Mouse (Mus musculus): ENCODE results near the gene P2rx2. TPM values are rescaled to one million over a fixed set of nuclear protein-coding genes. Genes with fewer than 3 reads are reported as not detected.

P2rx2 gene
- polyA plus RNA-seq (2015; fragmentation: Nextera tagmentation; extraction: Ambion mirVana) = 0.26 and 0.74 TPM in 2 replicates

DNA sequence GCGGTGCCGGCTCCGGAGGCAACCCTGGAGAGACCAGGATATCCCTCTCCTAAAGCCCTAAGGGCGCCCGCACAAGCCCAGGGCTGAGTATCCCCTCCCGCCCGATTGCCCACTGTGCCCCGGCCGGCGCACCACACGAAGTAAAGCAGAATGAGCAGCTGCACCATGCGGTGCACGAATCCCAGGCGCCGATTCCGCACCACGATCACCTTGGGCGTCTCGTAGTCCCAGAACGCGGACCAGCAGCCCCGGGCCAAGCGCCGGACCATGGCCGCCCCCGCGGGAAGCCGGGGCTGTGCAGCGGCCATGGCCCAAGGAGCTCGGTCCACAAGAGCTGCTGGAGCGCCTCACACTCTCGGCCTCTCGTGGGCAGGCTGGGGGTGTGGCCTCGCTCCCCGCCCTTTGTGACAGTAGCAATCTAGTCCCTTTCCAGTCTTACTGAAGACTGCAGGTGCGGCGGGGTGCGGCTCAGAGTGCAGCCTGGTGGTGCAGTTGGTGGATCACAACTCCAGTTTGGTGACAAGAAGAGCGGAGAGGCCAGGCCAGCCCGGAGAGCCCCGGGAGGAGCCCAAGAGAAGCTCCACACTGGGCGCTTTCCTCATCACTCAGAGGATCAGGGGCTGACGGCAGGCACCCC, at the start of gene P2rx2:
Gene P2rx2, minus strand, starts transcription at position 565 of the 637 bp plus-strand sequence.

DNA sequence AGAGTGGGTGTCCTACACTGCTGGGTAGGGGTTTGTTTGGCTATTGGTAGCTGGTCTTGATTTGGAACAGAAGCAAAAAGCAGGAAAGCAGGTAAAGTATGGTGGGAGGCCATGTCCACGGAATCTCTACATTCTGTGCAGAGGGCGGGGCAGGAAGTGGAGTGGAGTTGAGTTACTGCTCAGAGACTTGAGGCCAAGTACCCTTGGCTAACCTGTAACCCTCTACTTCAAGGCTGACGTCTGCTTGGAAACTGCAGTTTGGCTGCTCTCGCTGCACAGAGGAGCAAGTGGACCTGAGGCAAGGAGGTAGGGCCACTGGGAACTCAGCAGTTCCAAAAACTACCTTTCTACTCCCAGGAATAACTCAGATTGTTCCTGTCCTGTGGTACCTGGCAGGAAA, 1.5 kb upstream of the P2rx2 start, which contains the start of gene Lrcol1:
Gene Lrcol1, plus strand, starts transcription at position 207 of the 400 bp plus-strand sequence.

Other genes starting within 250 kb of the P2rx2 start
- gene Gm35315, start 248.8 kb downstream of the P2rx2 start, polyA plus RNA-seq (2015; fragmentation: Nextera tagmentation; extraction: Ambion mirVana) = 0.37 and 0.43 TPM in 2 replicates
- gene Plcxd1, start 243.2 kb downstream of the P2rx2 start, polyA plus RNA-seq (2015; fragmentation: Nextera tagmentation; extraction: Ambion mirVana) = 0.47 and 0.60 TPM in 2 replicates
- 18.6 and 20.5 TPM in 2 replicates for gene Gtpbp6, start 235.0 kb downstream of the P2rx2 start, polyA plus RNA-seq (2015; fragmentation: Nextera tagmentation; extraction: Ambion mirVana)
- 2.1 and 2.5 TPM in 2 replicates for gene Zfp605, start 233.1 kb downstream of the P2rx2 start, polyA plus RNA-seq (2015; fragmentation: Nextera tagmentation; extraction: Ambion mirVana)
- gene Chfr, start 207.4 kb downstream of the P2rx2 start, polyA plus RNA-seq (2015; fragmentation: Nextera tagmentation; extraction: Ambion mirVana) = 22.5 and 24.8 TPM in 2 replicates
- 13.4 and 16.5 TPM in 2 replicates for gene Golga3, start 166.5 kb downstream of the P2rx2 start, polyA plus RNA-seq (2015; fragmentation: Nextera tagmentation; extraction: Ambion mirVana)
- 15.9 and 16.1 TPM in 2 replicates for gene Ankle2, start 112.2 kb downstream of the P2rx2 start, polyA plus RNA-seq (2015; fragmentation: Nextera tagmentation; extraction: Ambion mirVana)
- 30.4 and 30.5 TPM in 2 replicates for gene Pgam5, start 73.3 kb downstream of the P2rx2 start, polyA plus RNA-seq (2015; fragmentation: Nextera tagmentation; extraction: Ambion mirVana)
- 5.1 and 6.1 TPM in 2 replicates for gene Pxmp2, start 57.0 kb downstream of the P2rx2 start, polyA plus RNA-seq (2015; fragmentation: Nextera tagmentation; extraction: Ambion mirVana)
- gene Pole, start 56.9 kb downstream of the P2rx2 start, polyA plus RNA-seq (2015; fragmentation: Nextera tagmentation; extraction: Ambion mirVana) = 3.8 and 6.3 TPM in 2 replicates
- not detected in 2 replicates for gene Lrcol1, start 1.5 kb upstream of the P2rx2 start, polyA plus RNA-seq (2015; fragmentation: Nextera tagmentation; extraction: Ambion mirVana)
- 7.6 and 8.0 TPM in 2 replicates for gene Fbrsl1, start 105.3 kb upstream of the P2rx2 start, polyA plus RNA-seq (2015; fragmentation: Nextera tagmentation; extraction: Ambion mirVana)
- 0.08 and 0.17 TPM in 2 replicates for gene Galnt9, start 201.1 kb upstream of the P2rx2 start, polyA plus RNA-seq (2015; fragmentation: Nextera tagmentation; extraction: Ambion mirVana)

Measured in urinary bladder, postnatal 0 days (tissue).